In the genomic region with DNA sequence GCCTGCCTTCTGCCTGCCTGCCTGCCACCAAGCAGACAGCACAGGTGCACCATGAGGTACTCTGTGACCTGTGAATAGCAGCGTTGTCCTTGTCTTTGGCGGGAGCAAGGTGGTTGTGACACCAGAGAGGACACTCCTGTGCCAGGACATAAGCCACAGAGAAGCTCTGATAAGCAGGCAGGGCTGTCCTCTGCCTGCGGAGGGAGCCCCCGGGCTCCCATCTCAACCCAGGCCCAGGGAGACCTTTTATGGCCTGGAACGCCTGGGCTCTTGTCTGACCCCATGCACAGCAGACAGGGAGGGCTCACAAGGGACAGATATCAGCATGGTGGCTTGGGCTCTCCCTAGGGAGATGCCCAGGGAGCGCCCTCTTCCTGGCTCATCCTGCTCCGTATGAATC, we compare ENCODE assay signal across 29 mouse cellular contexts.
DNase-seq lines count a peak whose midpoint lies in the region; ATAC-seq and TF ChIP-seq lines count a peak whose summit lies in the region.
"Had no signal": no experiment of that assay in that cellular context is flagged by ENCODE, and none has a peak within 500 bp of the region (broad histone marks: within the 10 kb centered on the region; RNA-seq: fewer than 3 reads in every experiment).

No protein-coding gene starts in this region.

- DNase-seq in heart, postnatal 36 days, result no peak
- peak; percentile 66 for DNase-seq in 3134 (ENCODE audit: extremely low read depth, insufficient read length, low spot score)
- peak; percentile 69 for DNase-seq in R1 (ENCODE audit: low read depth, low spot score)
- no peak for DNase-seq in urinary bladder, adult 18-20 months (ENCODE audit: low spot score in 2 of 2)
- DNase-seq: adrenal gland, postnatal 14 days; B cell, adult 2 months; cerebellum, adult 11 months; cerebellum, adult 9-11 months; embryo, embryonic 11 days; gastrocnemius, adult 2 months; gastrocnemius, postnatal 36 days; kidney, adult 9 months; kidney, postnatal 36 days; lung, adult 2 months; lung, postnatal 10 days; retina, postnatal 1 day; right cerebral cortex, postnatal 14 days had no signal

- TF ChIP-seq CTCF in intestine, postnatal 0 days (IDR thresholded peaks at IDR 0.05; ENCODE audit: low read depth), result peak; percentile 24; the same call in 1 of the 2 replicates

- H3K9me3 ChIP-seq in heart, embryonic 12.5 days (replicated peaks), result no peaks in the 10 kb centered on the region
- no peaks in the 10 kb centered on the region for H3K9me3 ChIP-seq in intestine, postnatal 0 days (ENCODE audit: control insufficient read depth)
- no peaks in the 10 kb centered on the region for H3K9me3 ChIP-seq in intestine, embryonic 16.5 days (ENCODE audit: control insufficient read depth, low read length)
- H3K9me3 ChIP-seq: embryonic facial prominence, embryonic 12.5 days; forebrain, embryonic 15.5 days; heart, embryonic 15.5 days; intestine, embryonic 15.5 days; liver, embryonic 12.5 days; midbrain, embryonic 15.5 days; neural tube, embryonic 15.5 days had no signal

- no peak overlapping the region for H3K9ac ChIP-seq in heart, embryonic 12.5 days
- H3K9ac ChIP-seq in intestine, postnatal 0 days (ENCODE audit: low read depth, low read length), result no peak overlapping the region
- no peak overlapping the region for H3K9ac ChIP-seq in intestine, embryonic 16.5 days (ENCODE audit: low read depth, low read length)
- H3K9ac ChIP-seq: embryonic facial prominence, embryonic 12.5 days; forebrain, embryonic 15.5 days; heart, embryonic 15.5 days; intestine, embryonic 15.5 days; liver, embryonic 12.5 days; midbrain, embryonic 15.5 days; neural tube, embryonic 15.5 days had no signal

- H3K36me3 ChIP-seq in heart, embryonic 12.5 days, result no peaks in the 10 kb centered on the region
- H3K36me3 ChIP-seq in intestine, postnatal 0 days (ENCODE audit: control insufficient read depth, insufficient read depth), result no peaks in the 10 kb centered on the region
- H3K36me3 ChIP-seq in intestine, embryonic 16.5 days (ENCODE audit: control insufficient read depth, insufficient read depth, low read length), result no peaks in the 10 kb centered on the region
- H3K36me3 ChIP-seq: embryonic facial prominence, embryonic 12.5 days; forebrain, embryonic 15.5 days; heart, embryonic 15.5 days; intestine, embryonic 15.5 days; liver, embryonic 12.5 days; midbrain, embryonic 15.5 days; neural tube, embryonic 15.5 days had no signal

- no peak for ATAC-seq in heart, embryonic 12.5 days (ENCODE audit: insufficient number of reproducible peaks, low FRiP score)
- ATAC-seq in intestine, postnatal 0 days, result no peak
- no peak for ATAC-seq in intestine, embryonic 16.5 days
- ATAC-seq: forebrain, embryonic 15.5 days; hindbrain, postnatal 0 days; intestine, embryonic 15.5 days; liver, embryonic 12.5 days; midbrain, embryonic 15.5 days had no signal

- no peak overlapping the region for H3K4me2 ChIP-seq in heart, embryonic 12.5 days
- H3K4me2 ChIP-seq in intestine, postnatal 0 days (replicated peaks; ENCODE audit: low read depth), result no peak overlapping the region
- H3K4me2 ChIP-seq in intestine, embryonic 16.5 days (ENCODE audit: low read depth, low read length), result no peak overlapping the region
- H3K4me2 ChIP-seq: embryonic facial prominence, embryonic 12.5 days; forebrain, embryonic 15.5 days; heart, embryonic 15.5 days; intestine, embryonic 15.5 days; liver, embryonic 12.5 days; midbrain, embryonic 15.5 days; neural tube, embryonic 15.5 days had no signal

- H3K27ac ChIP-seq in heart, embryonic 12.5 days (ENCODE audit: poor library complexity, severe bottlenecking), result peak overlapping the region; percentile 63
- H3K27ac ChIP-seq in intestine, postnatal 0 days (ENCODE audit: low read depth, low read length), result no peak overlapping the region
- no peak overlapping the region for H3K27ac ChIP-seq in intestine, embryonic 16.5 days (ENCODE audit: low read length)
- H3K27ac ChIP-seq: embryonic facial prominence, embryonic 12.5 days; forebrain, embryonic 15.5 days; hindbrain, postnatal 0 days; intestine, embryonic 15.5 days; liver, embryonic 12.5 days; macrophage; midbrain, embryonic 15.5 days; neural tube, embryonic 15.5 days had no signal

- no peak overlapping the region for H3K4me3 ChIP-seq in heart, embryonic 12.5 days
- no peak overlapping the region for H3K4me3 ChIP-seq in intestine, postnatal 0 days (ENCODE audit: low read depth, low read length)
- H3K4me3 ChIP-seq in intestine, embryonic 16.5 days (ENCODE audit: low read length), result no peak overlapping the region
- H3K4me3 ChIP-seq: embryonic facial prominence, embryonic 12.5 days; forebrain, embryonic 15.5 days; gastrocnemius, adult 2 months; heart, embryonic 15.5 days; intestine, embryonic 15.5 days; liver, embryonic 12.5 days; midbrain, embryonic 15.5 days; neural tube, embryonic 15.5 days had no signal

- intact Hi-C loops in heart, postnatal 36 days (cut with DNase I), result no loop called here

- H3K4me1 ChIP-seq in heart, embryonic 12.5 days (replicated peaks), result peaks cover 72% of the 10 kb centered on the region
- peaks cover 3% of the 10 kb centered on the region; the same call in 1 of the 2 replicates for H3K4me1 ChIP-seq in intestine, postnatal 0 days (replicated peaks; ENCODE audit: control insufficient read depth, insufficient read depth, low read length)
- H3K4me1 ChIP-seq in intestine, embryonic 16.5 days (ENCODE audit: control insufficient read depth, insufficient read depth, low read length), result peaks cover 24% of the 10 kb centered on the region
- H3K4me1 ChIP-seq: liver, embryonic 12.5 days had no signal

- peaks cover 12% of the 10 kb centered on the region; the same call in 1 of the 2 replicates for H3K27me3 ChIP-seq in heart, embryonic 12.5 days (replicated peaks)
- no peaks in the 10 kb centered on the region for H3K27me3 ChIP-seq in intestine, postnatal 0 days (replicated peaks; ENCODE audit: control insufficient read depth, insufficient read depth, low read length)
- H3K27me3 ChIP-seq in intestine, embryonic 16.5 days (replicated peaks; ENCODE audit: control insufficient read depth, insufficient read depth, low read length), result no peaks in the 10 kb centered on the region
- H3K27me3 ChIP-seq: forebrain, embryonic 15.5 days; heart, embryonic 15.5 days; intestine, embryonic 15.5 days had no signal

- WGBS in heart, embryonic 12.5 days, result 53% methylated on average over 7 of the region's 7 CpGs
- WGBS in intestine, postnatal 0 days, result 66% methylated on average over 7 of the region's 7 CpGs
- 73% methylated on average over 7 of the region's 7 CpGs for WGBS in intestine, embryonic 16.5 days

Comparison
In these comparisons a context has a peak if more than half of its experiments do, and no peak if none do; other contexts are left out.
1. DNase-seq: peak in 3134 (single experiment) and R1 (single experiment); none in heart, postnatal 36 days (0 of 2) and urinary bladder, adult 18-20 months (0 of 2).